ENCODE assay signal across 22 mouse cellular contexts in genomic region chr3:152993608-152994007, GRCm38 (mm10). TPM values are rescaled to one million over a fixed set of nuclear protein-coding genes. Genes with fewer than 3 reads are reported as not detected.
"Had no signal": no experiment of that assay in that cellular context is flagged by ENCODE, and none has a peak within 500 bp of the region (broad histone marks: within the 10 kb centered on the region; RNA-seq: fewer than 3 reads in every experiment).

No protein-coding gene starts in this region.

- H3K9ac ChIP-seq: lung, embryonic 15.5 days; midbrain, embryonic 12.5 days; neural tube, embryonic 13.5 days; neural tube, embryonic 15.5 days had no signal

- H3K4me2 ChIP-seq: lung, embryonic 15.5 days; midbrain, embryonic 12.5 days; neural tube, embryonic 13.5 days; neural tube, embryonic 15.5 days had no signal

- ATAC-seq: lung, postnatal 0 days; midbrain, embryonic 16.5 days had no signal

- DNase-seq: lung, adult 2 months; lung, postnatal 14 days; lung, postnatal 36 days; midbrain, embryonic 14.5 days; retina, postnatal 1 day; right cerebral cortex, adult 18-20 months; right cerebral cortex, postnatal 25 days; right cerebral cortex, postnatal 4 days; spleen, adult 18-20 months; thymus, adult 18-20 months; thymus, postnatal 14 days; thymus, postnatal 36 days had no signal

- H3K4me1 ChIP-seq: lung, embryonic 15.5 days; megakaryocyte, embryonic 14.5 days; neural tube, embryonic 13.5 days; neural tube, embryonic 15.5 days had no signal

- H3K27ac ChIP-seq: lung, embryonic 15.5 days; macrophage; midbrain, embryonic 10.5 days; midbrain, embryonic 12.5 days; neural tube, embryonic 13.5 days; neural tube, embryonic 15.5 days had no signal

- H3K4me3 ChIP-seq: lung, embryonic 15.5 days; megakaryocyte, embryonic 14.5 days; midbrain, embryonic 10.5 days; midbrain, embryonic 12.5 days; myocyte; neural tube, embryonic 13.5 days; neural tube, embryonic 15.5 days had no signal

- H3K27me3 ChIP-seq: lung, embryonic 15.5 days; midbrain, embryonic 12.5 days; neural tube, embryonic 13.5 days; neural tube, embryonic 15.5 days had no signal

- H3K9me3 ChIP-seq: lung, embryonic 15.5 days; megakaryocyte, embryonic 14.5 days; midbrain, embryonic 10.5 days; midbrain, embryonic 12.5 days; neural tube, embryonic 13.5 days; neural tube, embryonic 15.5 days had no signal

- H3K36me3 ChIP-seq: lung, embryonic 15.5 days; midbrain, embryonic 10.5 days; midbrain, embryonic 12.5 days; neural tube, embryonic 13.5 days; neural tube, embryonic 15.5 days had no signal

RNA-seq across cellular contexts. Expression of gene St6galnac5, which starts 11.6 kb away (rescaled TPM):
- polyA plus RNA-seq: macrophage, myocyte had no signal
